Mouse (Mus musculus): Measurements from ENCODE around the gene Kmt2d.
A peak's percentile ranks its signal among the peaks of the same experiment; 100 is the strongest.

GRCm38 (mm10) chr15:98917538-98918498 lies 46.8 kb upstream of the Kmt2d start, which contains the start of gene Lmbr1l:
- 0 out of 2 replicates have a peak, but pooled peaks have one; percentile 2 for TF ChIP-seq CTCF (IDR thresholded peaks at IDR 0.05)
- no peak; the same call in 1 of the 2 replicates for TF ChIP-seq EP300 (IDR thresholded peaks at IDR 0.05)
